Mouse (Mus musculus) limb, embryonic 10.5 days (tissue): Measurements from ENCODE around the gene Pik3ip1. TPM values are rescaled to one million over a fixed set of nuclear protein-coding genes. Genes with fewer than 3 reads are reported as not detected.

Experiments used
- DNase-seq: peaks from one replicate; pipeline ENCODE4 v3.0.0-alpha.2; 2017; ENCODE audit warnings: low spot score
- H3K27ac ChIP-seq: fragments of 300-500 bp; sonication (generic); 2 replicates; pipeline ENCODE4 v1.5.1; 2016; ENCODE audit warnings: mild to moderate bottlenecking
- H3K27me3 ChIP-seq: fragments of 300-500 bp; sonication (generic); 2 replicates; pipeline ENCODE4 v1.6.1; 2016; ENCODE audit warnings: low read depth, mild to moderate bottlenecking; ENCODE audit not compliant: poor library complexity, severe bottlenecking
- H3K36me3 ChIP-seq: fragments of 300-500 bp; sonication (generic); 2 replicates; pipeline ENCODE4 v1.6.1; 2016; ENCODE audit warnings: mild to moderate bottlenecking, moderate library complexity
- H3K4me1 ChIP-seq: fragments of 300-500 bp; sonication (generic); 2 replicates; pipeline ENCODE4 v1.6.1; 2016
- H3K4me3 ChIP-seq: fragments of 300-500 bp; sonication (generic); 2 replicates; pipeline ENCODE4 v1.5.1; 2016; ENCODE audit warnings: mild to moderate bottlenecking, moderate library complexity
- H3K9me3 ChIP-seq: fragments of 300-500 bp; sonication (generic); replicated peaks from 2 replicates; pipeline ENCODE4 v1.6.1; 2016; ENCODE audit warnings: mild to moderate bottlenecking
- WGBS: fragments of 180-500 bp; shearing (Covaris S2); methylation state at CpG from one replicate; pipeline ENCODE4 v1.1.7; 2016; 5-methylcytosine and 5-hydroxymethylcytosine counted together
- polyA plus RNA-seq: library from polyadenylated mRNA; unstranded; fragments of >200 nt; fragmentation: Nextera tagmentation; extraction: Ambion mirVana; gene quantifications from 2 replicates; pipeline ENCODE4 v1.2.1, GENCODE M21; 2016

Pik3ip1 gene
- 5.9 and 8.5 TPM in 2 replicates for polyA plus RNA-seq

- DNase-seq: no peak
- Histone ChIP-seq H3K4me1 (peaks cover 34% of the 10 kb centered on the region), H3K4me3 (peak within 1 kb of the TSS; percentile 60), H3K27ac (peak within 1 kb of the TSS; percentile 76), H3K36me3 (no peaks in the 10 kb centered on the region), H3K9me3 (no peaks in the 10 kb centered on the region), H3K27me3 (peaks cover 27% of the 10 kb centered on the region)
Observed at GRCm38 (mm10) chr11:3329891-3330451, at the start of gene Pik3ip1. Gene Pik3ip1, plus strand, starts transcription at chr11:3330401.

- 79% methylated on average over 6 of the region's 6 CpGs for WGBS
- DNase-seq: no peak
Observed at GRCm38 (mm10) chr11:3282887-3283286, 47.3 kb upstream of the Pik3ip1 start.

DNA sequence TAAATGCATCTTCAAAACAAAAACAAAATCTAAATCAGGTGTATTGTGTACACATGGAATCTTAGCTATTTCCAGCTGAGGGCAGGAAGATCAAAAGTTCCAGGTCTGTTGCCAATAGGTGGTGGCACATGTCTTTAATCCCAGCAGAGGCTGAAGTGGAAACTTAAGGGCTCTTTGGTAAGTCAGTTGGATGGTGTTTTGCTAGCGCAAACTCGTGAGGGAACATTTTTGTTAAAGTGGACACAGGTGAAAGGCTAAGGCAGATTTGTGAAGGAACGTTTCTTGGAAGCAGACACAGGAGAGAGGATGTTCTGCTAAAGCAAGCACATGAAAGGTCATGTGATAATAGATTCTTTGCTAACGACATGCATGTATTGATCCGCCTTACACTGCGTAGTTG is 46.6 kb upstream of the Pik3ip1 start:
- no peaks in the 10 kb centered on the region for H3K27me3 ChIP-seq
- DNase-seq: no peak
- 94% methylated on average over 6 of the region's 6 CpGs for WGBS
- H3K36me3 ChIP-seq: no peaks in the 10 kb centered on the region
- H3K9me3 ChIP-seq: peaks cover 2% of the 10 kb centered on the region; the same call in 1 of the 2 replicates
- H3K4me3 ChIP-seq: no peak overlapping the region
- peaks cover 16% of the 10 kb centered on the region for H3K4me1 ChIP-seq
- H3K27ac ChIP-seq: no peak overlapping the region

More at GRCm38 (mm10) chr11:3282887-3283286, 47.3 kb upstream of the Pik3ip1 start:
- Histone ChIP-seq H3K27me3 (no peaks in the 10 kb centered on the region), H3K4me3 (no peak overlapping the region), H3K27ac (no peak overlapping the region), H3K9me3 (peaks cover 2% of the 10 kb centered on the region; the same call in 1 of the 2 replicates), H3K36me3 (no peaks in the 10 kb centered on the region), H3K4me1 (peaks cover 9% of the 10 kb centered on the region)

- WGBS: 95% methylated on average over 3 of the region's 3 CpGs
- H3K4me1 ChIP-seq: peaks cover 19% of the 10 kb centered on the region
- no peak overlapping the region for H3K27ac ChIP-seq
- H3K36me3 ChIP-seq: peaks cover under 1% of the 10 kb centered on the region; the same call in 1 of the 2 replicates
- no peaks in the 10 kb centered on the region for H3K27me3 ChIP-seq
- DNase-seq: no peak
- peaks cover 2% of the 10 kb centered on the region; the same call in 1 of the 2 replicates for H3K9me3 ChIP-seq
- H3K4me3 ChIP-seq: no peak overlapping the region
Observed at GRCm38 (mm10) chr11:3285940-3286339, 44.3 kb upstream of the Pik3ip1 start.

DNA sequence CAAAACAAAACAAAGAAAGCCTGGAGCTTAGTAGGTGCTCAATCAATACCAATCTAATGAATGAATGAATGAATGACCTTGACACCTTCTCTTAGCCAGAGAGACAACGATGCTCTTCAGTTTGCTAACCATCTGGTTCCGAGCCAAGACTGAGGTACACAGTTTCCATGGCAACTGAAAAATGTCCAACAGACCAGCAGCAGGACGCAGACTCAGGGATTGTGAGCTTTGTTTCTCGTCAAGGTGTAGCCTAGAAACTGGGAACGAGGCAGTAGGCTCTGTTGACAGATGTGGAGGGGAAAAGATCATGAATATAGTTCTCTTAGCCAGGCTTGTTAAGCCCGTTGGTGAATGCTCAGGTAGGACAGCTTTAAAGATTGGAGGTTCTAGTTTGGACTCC is 43.1 kb upstream of the Pik3ip1 start:
- Histone ChIP-seq H3K4me1 (peaks cover 21% of the 10 kb centered on the region), H3K4me3 (no peak overlapping the region), H3K36me3 (peaks cover 12% of the 10 kb centered on the region), H3K9me3 (no peaks in the 10 kb centered on the region), H3K27ac (no peak overlapping the region), H3K27me3 (no peaks in the 10 kb centered on the region)
- no peak for DNase-seq
- 68% methylated on average over 6 of the region's 6 CpGs for WGBS

GRCm38 (mm10) chr11:3287921-3288320 is 42.3 kb upstream of the Pik3ip1 start:
- Histone ChIP-seq H3K9me3 (no peaks in the 10 kb centered on the region), H3K4me3 (peak overlapping the region; percentile 86), H3K27ac (peak overlapping the region; percentile 98), H3K27me3 (no peaks in the 10 kb centered on the region), H3K36me3 (peaks cover 17% of the 10 kb centered on the region), H3K4me1 (peaks cover 25% of the 10 kb centered on the region)
- no peak for DNase-seq
- 65% methylated on average over 5 of the region's 5 CpGs for WGBS

DNA sequence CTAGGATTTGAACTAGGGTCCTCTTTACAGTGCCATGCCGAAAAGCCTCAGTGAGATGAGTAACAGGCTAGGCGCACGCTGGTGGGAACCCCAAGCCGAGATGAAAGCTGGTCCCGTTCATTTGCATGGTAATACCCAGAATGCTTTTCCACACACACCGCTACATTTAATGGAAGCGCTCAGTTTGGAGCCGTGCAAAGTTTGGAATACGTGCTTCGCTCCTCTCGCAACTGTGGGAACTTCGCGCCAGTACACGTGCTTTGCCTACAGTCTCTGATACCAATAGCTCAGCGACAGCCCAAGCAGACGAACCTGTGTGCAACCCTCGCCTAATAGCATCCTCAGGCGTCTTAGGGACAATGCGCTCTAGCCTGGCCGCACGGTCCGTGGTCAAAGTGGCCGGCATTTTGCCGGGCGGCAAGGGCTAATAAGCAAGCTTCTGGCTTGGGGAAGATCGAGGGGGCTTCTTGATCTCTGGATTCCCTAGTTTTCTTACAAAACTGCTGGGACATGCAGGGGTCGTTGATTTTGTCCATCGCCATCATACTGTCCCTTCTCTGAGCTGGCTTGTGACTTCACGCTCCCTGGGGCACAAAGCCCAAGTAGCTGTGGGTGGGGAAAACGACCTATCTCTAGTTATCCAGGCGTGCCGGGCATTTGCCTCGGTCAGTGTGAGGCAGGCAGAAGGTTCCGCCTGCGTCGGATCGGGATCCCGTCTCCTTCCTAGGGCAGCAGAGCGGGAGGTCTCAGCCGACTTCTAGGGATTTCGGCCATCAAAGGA is 41.5 kb upstream of the Pik3ip1 start, which contains the start of gene Patz1:
Patz1 (plus strand) TSS at position 354 of the 781 bp plus-strand sequence.
- Histone ChIP-seq H3K36me3 (peaks cover 25% of the 10 kb centered on the region), H3K4me1 (peaks cover 33% of the 10 kb centered on the region), H3K27me3 (no peaks in the 10 kb centered on the region), H3K9me3 (no peaks in the 10 kb centered on the region), H3K27ac (peak within 1 kb of the TSS; percentile 98), H3K4me3 (peak within 1 kb of the TSS; percentile 86)
- WGBS: under 1% methylated on average over 41 of the region's 41 CpGs
- DNase-seq: peak; percentile 78

GRCm38 (mm10) chr11:3289302-3289802 is 40.8 kb upstream of the Pik3ip1 start:
- Histone ChIP-seq H3K9me3 (no peaks in the 10 kb centered on the region), H3K4me1 (peaks cover 39% of the 10 kb centered on the region), H3K27me3 (no peaks in the 10 kb centered on the region), H3K36me3 (peaks cover 31% of the 10 kb centered on the region), H3K27ac (peak overlapping the region; percentile 98), H3K4me3 (peak overlapping the region; percentile 86)
- peak; percentile 94 for DNase-seq
- under 1% methylated on average over 37 of the region's 40 CpGs for WGBS

DNA sequence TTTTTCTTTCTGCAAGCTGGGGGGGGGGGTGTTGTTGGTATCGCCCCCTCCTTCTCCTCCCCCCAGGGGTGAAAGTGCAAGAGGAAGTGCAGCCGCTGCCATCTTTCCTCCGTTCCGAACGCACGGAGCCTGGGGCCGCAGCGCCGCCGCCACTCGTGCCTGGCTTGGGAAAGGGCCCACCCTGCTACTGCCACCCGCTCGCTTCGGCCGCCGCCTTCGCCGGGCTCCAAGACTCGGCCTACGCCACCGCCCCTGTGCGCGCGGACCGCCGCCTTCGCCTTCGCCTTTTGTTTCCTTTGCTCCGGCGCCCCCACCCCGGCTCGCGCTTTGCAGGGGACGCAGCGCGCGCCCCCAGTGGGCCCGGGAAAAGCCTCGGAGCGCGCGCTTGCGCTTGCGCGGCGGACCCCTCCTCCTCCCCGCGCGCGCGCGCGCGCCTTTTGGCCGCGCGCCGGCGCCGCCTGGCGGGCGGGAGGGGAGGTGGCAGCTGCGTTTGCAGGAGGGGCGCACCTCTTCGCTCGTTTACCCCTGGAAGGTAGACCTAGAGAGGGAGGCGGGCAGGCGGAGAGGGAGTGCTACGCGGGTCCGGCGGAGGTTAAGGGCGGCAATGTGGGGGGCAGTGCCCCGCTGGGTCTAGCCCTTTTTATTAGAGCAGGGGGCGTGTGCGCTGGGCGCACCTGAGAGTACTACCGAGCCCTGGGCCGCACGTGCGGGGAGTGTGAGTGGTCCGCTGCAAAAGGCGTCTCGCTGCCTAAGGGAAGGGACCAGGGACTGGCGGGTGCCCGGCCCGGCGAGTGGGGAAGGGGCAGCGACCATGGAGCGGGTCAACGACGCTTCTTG is 40.2 kb upstream of the Pik3ip1 start:
- H3K4me1 ChIP-seq: peaks cover 45% of the 10 kb centered on the region
- DNase-seq: peak; percentile 91
- peak overlapping the region; percentile 98 for H3K27ac ChIP-seq
- peaks cover 38% of the 10 kb centered on the region for H3K36me3 ChIP-seq
- no peaks in the 10 kb centered on the region for H3K27me3 ChIP-seq
- H3K9me3 ChIP-seq: no peaks in the 10 kb centered on the region
- under 1% methylated on average over 88 of the region's 92 CpGs for WGBS
- H3K4me3 ChIP-seq: peak overlapping the region; percentile 86

GRCm38 (mm10) chr11:3290640-3291310 is 39.4 kb upstream of the Pik3ip1 start:
- peak overlapping the region; percentile 86 for H3K4me3 ChIP-seq
- H3K27me3 ChIP-seq: no peaks in the 10 kb centered on the region
- peak overlapping the region; percentile 98 for H3K27ac ChIP-seq
- H3K36me3 ChIP-seq: peaks cover 45% of the 10 kb centered on the region
- under 1% methylated on average over 50 of the region's 50 CpGs for WGBS
- no peak for DNase-seq
- H3K9me3 ChIP-seq: no peaks in the 10 kb centered on the region
- H3K4me1 ChIP-seq: peaks cover 51% of the 10 kb centered on the region

GRCm38 (mm10) chr11:3291311-3292061 is 38.7 kb upstream of the Pik3ip1 start:
- peak; percentile 66 for DNase-seq
- Histone ChIP-seq H3K36me3 (peaks cover 52% of the 10 kb centered on the region), H3K27ac (peak overlapping the region; percentile 98), H3K4me3 (peak overlapping the region; percentile 86), H3K9me3 (no peaks in the 10 kb centered on the region), H3K4me1 (peaks cover 55% of the 10 kb centered on the region), H3K27me3 (no peaks in the 10 kb centered on the region)
- WGBS: 3% methylated on average over 26 of the region's 26 CpGs
